Mouse (Mus musculus): ENCODE measurements around the gene Lenep.

Gene Lenep

DNA sequence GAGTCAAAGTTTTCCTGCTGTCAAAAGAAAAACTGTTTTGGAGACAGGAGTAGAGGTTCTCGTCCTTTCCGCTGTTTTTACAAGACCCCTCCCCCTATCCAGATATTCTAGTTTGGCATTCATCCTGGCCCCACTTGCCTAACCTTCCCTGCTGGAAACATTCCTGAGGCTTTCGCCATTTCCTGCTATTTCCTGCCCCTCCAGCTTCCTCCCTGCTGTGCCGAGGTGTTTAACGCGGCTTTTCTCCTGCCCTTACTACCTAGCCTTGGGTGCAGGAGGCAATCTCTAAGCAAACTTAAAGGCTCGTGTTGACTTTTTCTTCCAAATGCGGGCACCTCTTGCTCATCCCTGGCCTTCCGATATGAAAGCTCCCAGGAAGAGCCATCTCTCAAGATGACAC is 17.0 kb upstream of the Lenep start:
- DNase-seq = no peak

DNA sequence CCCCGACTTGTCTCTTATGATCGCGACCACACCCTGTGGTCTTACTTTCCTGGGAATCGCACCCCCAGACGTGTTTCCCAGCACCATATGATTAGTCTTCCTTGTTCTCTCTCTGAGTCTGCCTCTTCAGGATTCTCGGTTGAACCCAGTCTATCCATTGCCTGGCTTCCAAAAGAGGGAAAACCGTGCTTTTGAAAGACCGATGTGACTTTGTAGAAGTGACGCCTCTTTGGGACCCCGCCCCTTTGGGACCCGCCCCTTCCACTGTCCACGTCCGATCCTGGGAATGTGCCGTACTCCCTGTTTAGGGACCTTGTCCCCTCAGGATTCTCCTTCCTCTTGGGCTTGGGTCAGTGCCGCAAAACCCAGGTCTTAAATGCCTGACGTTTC is 16.3 kb upstream of the Lenep start:
- peak in 1 of 2 experiments; percentile 50 for DNase-seq

DNA sequence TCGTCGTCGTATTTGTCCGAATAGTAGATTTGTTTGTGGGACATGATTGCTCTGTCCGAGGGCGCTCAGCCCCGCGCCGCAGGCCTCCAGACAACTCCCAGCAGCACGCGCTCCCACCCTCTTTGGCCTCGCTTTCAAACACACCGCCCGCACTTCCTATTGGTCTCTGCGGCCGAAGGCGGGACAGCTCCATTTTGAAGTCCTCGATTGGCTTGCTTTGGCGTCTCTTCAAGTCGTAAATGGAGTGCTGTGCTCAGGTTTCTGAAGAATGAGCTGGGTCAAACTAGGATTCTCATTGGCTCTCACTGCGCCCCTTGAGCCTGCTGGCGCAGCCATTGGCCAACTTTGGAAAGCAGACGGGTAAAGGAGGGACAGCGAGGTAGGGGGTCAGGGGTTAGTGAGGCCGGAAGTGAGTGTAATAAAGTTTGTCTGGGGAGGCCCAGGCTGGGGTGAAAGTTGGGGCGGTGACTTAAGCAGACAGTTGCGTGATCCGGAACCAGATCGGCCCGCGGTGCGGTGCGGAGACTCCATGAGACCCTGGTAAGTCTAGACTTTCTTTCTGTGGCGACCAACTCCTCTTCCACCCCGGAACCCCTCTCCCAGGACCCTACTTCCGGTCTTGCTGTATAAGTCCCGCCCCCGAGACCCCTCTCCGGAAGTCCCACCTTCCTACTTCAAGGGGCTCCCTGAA is 15.7 kb upstream of the Lenep start, which contains the start of the genes Cks1b and Shc1:
Gene Cks1b, minus strand, starts transcription at position 214 of the 691 bp plus-strand sequence.
Gene Shc1, plus strand, starts transcription at position 274 of the 691 bp plus-strand sequence.
- DNase-seq = peak; percentile 80 to 84

DNA sequence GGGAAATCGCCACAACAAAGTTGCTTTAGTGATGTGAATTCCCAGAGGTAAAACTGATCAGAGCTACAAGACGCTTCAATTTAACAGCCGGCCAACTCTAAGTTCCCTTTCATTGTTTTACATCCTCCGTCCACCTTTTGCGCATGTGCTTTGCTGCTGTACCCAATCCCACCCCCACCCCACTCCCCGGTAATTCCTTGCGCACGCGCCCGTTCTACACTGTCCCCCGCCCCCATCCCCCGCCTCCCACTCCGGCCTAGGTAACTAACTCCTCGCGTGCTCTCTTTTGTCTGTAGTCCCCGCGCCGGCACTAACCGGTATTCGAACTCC is 15.2 kb upstream of the Lenep start:
- DNase-seq = no peak

DNA sequence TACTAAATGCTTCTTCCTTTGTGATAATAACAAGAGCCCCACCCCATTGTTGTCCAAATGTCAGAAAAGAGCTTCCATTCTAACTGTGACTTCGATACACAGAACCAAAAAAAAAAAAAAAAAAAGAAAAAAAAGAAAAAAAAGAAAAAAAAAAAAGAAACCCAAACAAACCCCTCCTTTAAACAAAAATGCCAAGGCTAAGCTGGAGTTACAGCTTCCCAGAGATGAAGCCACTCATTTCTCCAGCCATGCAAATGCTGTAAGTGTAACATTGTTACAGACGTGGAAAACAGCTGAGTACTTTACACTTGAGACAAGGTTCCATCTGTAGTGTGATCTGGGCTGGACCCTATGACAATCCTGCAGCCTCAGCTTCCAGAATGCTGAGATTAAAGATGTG is 14.5 kb upstream of the Lenep start:
- DNase-seq = no peak

DNA sequence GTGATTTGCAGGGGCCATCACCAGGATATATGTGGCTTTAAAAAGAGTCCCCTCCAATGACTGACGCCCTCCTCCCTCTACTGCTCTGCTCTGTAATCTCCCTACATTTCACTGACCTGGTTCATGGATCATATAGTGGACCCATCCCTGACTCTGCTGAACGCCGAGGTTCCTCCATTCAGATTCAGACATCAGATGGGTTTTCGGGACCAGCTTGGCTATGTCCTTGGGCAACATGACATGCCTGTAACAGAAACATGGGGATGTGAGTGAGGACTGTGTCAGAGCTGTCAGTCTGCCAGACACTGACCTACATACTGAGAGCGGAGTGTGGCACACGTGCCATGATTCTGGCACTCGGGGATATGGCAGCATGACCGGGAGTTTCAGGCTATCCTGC is 13.6 kb upstream of the Lenep start:
- no peak for DNase-seq

DNA sequence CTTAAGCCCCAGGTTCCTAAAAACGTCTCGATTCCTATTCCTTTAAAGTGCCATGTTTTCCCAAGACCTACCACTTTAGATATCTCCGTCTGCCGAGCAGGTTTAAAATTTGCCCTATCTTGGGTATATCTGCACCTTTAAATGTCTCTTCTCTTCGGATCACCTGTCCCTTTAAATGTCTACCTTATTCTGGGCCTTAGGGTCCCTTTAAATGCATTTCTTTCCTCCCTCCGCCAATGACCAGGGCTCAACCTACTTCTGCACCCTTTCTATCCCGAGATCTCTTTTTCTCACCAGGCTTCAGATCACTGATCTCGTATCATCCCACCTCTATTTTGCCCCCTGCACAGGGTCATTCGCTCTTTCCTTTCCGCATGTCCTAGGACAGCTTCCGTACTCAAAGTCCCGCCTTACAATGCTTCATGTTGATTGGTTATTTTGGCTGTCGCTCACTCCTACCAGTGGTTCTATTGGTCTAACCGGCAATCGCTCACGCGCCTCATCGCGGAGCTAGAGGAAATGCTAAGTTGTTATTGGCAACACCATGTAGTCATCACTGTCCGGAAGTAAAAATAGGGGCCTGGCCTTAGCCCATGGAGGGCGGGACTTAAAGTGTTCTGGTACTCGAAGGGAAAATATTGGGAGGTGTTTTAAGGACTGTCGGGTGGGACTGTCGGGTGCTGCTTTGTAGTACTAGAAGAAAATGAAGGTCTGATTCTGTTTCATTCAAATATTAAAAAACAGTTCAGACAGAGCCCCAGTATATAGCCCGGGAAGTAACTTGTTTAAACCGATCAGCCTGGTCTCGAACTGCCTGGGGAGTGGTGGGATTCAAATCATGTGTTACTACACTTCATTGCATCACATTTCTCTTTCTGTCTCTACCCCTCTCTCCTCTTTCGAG is 9.1 kb upstream of the Lenep start, which contains the start of gene Flad1:
Gene Flad1, minus strand, starts transcription at position 381 of the 904 bp plus-strand sequence.
- DNase-seq = peak; percentile 92 to 97

DNA sequence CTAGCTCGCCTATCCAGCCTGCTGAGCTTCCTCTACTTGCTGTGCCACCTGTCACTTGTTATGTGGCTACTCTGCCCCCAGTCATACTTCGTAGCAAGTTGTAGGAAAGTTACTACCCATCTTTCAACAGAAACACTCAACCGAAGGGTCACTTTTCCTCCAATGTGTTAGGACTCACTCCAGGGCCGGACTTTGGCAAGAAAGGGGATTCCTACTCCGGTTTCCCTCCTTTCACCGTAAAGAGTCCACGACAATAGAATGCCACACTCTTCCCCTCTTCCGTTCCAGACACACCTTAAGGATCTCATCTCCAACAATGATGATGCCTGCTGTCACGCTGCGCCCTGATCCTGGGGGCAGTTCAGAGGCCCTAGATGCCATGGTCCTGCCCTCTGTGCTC is 8.3 kb upstream of the Lenep start:
- DNase-seq = no peak

DNA sequence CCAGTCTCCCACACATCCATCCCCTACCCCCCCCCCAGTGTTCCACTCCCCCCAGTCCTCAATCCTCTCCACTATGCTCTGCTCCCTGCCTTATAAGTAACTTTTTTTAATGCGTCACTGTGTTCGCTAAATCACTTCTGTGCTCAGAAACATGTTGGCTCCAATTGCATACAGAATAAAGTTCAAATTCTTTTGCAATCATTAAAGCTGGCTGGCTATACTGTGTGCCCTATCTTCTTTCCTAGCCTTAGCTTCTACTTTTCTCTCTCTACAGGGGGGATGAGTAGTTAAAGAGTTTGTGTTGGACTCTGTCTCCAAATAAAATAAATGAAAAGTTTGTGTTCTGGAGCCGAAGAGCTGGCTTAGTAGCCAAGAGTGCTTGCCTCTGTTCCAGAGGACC is 7.1 kb upstream of the Lenep start:
- no peak for DNase-seq

DNA sequence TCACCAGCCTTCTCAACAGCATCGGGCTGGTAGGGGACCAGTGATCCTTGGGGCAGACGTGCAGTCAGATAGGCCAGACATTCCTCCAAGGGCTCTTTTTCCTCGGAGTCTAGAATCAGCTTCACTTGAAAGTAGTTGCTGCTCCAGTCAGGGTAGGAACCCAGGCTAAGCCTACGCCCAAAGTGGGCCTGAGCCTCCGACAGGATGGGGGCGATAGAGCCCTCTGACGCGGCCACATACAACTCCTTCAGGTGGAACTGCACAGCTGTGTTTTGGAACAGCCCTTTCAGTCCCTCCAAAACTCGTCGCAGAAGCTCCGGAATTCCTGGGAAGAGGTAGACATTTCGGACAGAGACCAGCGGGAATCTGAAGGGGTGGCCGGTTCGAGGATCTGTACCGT is 5.9 kb upstream of the Lenep start:
- no peak for DNase-seq

DNA sequence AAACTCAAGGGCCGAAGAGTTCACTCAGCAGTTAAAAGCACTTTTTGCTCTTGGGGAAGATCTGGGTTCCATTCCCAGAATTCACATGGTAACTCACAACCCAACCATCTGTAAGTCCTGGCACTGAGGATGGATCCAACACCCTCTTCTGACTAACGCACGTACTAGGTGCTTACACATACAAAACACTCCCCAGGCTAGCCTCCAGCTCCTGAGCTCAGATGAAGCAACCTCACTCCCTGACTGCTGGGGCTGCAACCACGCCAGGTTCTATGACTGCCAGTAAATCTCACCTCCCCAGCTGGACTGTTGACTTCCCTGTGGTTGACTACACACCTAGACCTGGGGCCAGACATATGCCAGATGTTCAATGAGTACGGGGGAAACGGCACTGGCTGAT is 4.3 kb upstream of the Lenep start:
- no peak for DNase-seq

DNA sequence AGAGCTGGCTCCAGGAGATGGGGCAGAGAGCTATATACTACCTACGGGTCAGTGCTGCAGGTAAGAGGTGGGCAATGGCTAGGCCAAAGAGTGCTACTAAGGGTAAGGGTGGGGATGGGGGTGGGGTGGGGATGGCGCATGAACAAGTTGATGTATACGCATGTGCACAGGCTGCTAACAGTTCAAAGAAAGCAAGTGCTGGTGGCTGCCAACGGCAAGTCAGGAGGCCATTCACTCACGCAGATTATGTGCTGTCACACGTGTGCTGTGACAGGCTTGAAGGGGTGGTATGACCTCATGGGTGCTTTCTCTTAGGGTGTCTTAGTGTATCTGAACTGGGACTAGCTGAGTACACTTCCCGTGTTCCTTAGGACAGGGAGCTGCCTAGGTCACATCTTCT is 1.3 kb downstream of the Lenep start:
- no peak for DNase-seq

DNA sequence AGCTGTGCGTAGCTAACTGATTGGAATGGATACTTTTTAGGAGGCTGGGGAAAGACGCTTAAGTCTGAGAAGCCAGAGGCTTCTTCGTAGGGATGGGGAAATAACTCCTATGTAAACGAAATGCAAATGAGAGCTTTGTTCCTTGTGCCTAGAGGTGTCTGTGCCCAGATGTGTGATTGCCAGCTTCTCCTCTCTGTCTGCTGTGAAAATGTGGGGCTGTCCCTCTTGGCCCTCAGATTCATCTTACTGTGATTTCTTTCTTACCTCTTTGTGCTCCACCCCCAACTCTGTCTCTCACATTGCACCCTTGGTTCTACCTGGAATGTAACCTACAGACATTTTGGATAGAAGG is 6.0 kb downstream of the Lenep start:
- DNase-seq = no peak

DNA sequence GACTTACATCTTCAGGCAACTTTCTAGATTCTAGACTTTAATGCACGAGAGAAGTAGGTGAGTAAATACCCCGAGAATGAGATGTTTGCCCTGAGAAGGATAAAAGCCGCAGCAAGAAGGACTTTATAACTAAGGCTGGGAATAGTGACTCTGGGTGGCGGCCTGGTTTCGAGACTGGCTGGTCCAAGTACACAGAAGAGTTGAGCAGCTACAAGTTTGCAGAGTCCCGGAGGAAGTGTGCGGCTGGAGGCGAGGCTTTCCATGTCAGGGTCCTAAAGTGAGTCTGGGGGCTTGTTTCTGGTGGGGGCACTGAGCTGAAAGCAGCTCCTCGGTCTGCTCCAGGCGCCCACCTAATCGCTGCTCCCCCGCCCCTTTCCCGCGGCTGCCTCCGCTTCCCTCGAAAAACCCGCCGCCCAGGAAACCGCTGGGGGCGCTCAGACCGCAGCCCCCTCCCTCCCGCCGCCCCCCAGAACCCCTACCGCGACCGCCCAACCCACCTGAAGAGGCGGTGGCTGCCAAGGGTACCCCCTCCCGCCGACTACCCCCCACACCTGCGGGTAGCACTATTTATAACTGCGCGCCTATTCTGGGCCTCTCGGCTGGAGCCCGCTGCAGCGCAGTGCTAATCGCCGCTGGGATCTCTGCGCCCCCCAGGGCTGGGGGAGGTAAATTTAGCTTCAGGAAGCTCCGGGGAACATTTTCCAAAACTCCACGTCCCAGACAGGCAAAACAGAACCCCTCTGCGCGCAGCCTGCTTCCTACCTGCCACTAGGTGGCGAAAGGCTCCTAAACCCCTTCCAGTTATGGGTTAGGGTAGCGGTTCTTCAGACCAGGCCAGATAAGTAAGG is 6.6 kb downstream of the Lenep start:
- peak in 1 of 2 experiments; percentile 63 for DNase-seq

DNA sequence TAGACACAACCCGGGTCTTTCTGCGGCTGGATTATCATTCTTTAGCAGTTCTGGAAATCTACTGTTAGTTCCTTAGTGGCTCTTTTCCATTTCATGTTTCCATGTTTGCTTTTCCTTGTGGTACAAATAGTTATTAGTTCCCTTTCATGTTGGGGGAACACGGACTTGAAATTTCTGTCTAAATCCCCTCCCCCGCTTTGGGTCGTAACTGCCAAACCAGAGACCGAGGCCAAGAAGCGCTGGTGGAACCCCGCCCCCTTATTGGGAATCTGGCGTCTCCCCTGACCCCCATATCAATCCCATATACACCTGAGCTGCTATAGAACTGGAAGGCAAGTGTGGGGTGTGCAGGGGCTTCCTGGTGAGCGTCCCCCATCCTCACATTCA is 7.2 kb downstream of the Lenep start:
- no peak for DNase-seq

DNA sequence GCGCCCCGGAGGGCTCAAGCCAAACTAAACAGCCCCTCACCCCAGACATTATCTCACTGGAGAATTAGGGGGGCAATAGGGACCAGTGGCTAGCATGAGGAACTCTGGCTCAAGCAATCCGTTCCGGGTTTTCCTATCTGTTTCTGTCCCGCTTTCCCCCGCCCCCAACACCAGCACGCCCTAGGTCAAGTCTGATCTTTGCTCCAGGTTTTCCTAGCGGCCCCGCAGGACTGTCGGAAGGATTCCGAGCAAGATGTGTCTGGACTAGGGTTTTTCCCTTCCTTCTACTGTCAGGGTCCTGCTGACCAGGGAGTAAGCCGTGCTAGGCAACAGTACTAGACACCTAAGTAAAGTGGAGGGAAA is 7.7 kb downstream of the Lenep start:
- DNase-seq = peak in 1 of 2 experiments; percentile 56

DNA sequence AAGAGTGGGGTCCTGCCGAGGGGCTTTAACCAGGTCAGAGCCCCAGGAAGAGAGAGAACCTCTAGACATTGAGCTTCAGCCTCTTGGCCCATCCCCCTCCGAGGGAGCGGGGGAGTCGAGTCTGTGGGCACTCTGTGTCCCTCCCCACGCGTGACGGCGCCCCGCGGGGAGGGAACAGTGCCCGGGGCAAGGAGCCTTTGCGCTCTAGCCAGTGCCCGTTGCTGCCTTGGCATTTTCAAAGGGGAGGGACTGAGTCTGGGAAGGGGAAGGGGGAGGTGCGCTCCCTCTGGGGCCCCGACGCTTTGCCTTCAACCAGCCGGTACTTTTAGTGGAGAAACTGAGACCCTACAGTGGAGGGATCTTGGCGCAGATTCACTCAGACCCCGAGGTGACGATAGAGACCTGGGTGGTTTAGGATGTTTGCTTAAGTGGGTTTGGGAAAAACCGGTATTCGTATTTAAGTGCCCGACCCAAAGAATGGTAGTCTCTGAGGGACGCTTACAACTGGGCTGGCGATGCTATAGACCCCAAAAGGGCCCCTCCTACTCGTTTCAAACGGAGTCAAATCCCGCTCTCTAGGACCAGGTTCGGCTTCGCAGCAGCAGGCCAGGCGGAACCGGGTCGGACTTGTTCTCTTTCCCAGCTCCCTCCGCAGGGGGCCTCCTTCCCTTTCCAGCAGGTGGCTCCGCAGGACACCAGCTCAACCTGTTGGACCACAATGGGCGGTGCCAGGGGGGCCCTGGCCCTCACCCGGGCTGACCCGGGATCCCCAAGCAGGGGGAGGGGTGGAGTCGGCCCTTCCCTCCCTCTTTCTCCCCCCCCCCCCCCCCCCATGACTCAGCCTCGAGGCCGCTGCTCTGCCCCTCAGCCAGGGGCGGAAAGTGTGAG is 8.3 kb downstream of the Lenep start, which contains the start of gene Zbtb7b:
Gene Zbtb7b, minus strand, starts transcription at position 771 of the 888 bp plus-strand sequence.
- peak; percentile 51 to 59 for DNase-seq

DNA sequence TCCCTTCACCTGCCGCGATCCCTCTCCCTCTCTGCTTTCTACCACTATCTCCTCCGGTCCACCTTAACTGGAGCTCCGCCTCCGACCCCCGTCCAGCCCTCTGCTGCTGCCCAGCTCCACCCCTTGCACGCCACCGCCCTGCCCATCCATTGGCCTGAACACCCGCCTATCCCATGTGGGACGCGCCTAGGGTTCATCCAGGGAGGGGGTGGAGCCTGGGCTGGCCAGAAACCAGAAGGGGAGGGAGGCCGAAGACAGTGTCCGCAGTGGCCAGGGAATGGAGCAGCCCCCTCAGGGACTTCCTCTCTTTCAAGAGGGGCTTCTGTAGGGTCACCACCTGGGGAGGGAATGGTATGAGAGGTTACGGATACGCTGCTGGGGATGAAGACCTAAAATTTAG is 9.0 kb downstream of the Lenep start:
- DNase-seq = peak; percentile 92 to 95

DNA sequence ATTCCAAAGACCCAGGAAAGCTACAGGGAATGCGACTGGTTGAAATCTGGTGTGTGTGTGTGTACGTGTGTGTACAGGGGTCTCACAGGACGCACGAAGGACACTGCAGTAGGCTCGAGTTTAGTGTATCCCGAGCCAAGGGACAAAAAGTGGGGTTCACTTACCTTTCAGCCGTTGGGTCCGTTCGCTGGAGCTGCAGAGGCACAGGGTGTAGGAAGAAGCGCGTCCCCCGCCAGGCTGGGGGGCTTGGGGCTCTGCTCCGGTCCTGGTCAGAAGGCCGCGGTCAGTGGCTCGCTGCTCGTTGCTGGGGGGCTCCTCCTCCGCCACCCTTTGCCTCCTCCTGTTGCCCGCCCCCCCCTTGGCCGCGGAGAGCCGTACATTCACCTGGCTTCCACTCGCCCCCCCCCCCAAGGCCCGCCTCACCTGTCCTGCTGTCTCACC is 9.7 kb downstream of the Lenep start:
- peak in 1 of 2 experiments; percentile 43 for DNase-seq

DNA sequence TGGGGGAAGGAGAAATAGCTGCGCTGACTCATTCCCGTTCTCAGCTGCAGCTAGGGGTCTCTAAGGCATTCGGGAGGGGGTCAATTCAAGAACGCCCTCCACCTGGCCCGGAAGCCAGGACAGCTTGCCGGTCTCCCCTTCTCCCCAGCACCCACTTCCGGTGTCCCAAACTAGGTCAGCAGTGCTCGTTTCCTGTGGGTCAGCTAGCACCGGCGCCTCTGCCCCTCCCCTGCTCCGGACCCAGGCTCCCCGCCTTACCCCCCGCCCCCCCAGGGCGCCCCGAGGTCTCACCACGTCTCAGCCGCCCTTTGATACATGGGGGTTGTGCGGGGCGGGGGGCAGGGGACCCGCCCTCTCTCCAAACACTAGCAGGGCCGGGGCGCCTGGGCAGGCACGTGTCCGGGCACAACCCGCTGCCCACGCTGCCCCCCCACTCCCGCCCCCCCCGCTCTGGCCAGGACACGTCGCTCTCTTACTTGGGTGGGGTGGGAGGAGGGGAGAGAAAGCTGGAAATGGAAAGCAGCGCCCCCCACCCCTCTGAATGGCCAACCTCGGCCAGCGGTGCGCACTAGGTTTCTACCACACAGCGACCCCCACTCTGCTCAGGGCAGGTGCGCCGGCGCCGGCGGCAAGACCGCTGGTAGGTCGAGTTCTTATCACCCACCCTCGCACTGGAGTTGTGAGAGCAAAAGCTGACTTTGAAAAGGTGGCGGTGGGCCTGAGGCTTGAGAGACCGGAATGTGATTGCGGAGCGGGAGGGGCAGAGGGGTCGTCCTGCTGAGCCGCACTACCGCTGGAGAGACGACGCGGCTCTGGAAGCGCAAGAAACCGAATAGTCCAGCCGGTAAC is 10.7 kb downstream of the Lenep start:
- DNase-seq = peak in 1 of 2 experiments; percentile 39
